Mouse (Mus musculus): ENCODE data around the gene Prss23.

DNA sequence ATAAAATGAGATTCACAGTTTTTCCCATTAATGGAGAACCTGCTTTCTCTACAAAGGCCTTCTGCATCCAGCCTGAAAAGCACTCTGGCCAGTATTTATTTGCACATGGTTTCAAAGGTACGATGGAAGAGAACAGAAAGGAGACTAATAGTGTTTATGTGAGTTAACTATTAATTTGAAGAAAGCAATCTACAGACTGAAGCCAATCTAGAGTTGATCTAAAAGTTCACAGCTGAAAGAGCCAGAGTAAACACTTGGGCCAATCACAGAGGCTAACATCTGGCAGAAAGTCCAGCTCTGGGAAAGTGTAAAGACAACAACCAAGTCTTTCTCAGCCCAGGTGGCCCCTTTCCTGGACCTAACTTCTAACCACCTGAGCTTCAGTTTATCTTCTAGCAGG lies 27.1 kb upstream of the Prss23 start:
- TF ChIP-seq TBP (IDR thresholded peaks at IDR 0.05; ENCODE audit: low read depth, low read length), result no peak
- TF ChIP-seq CTCF (IDR thresholded peaks at IDR 0.05 in 2 of 3, conservative IDR thresholded peaks at IDR 0.05 in 1 of 3; ENCODE audit: control insufficient read depth in 1 of 3, insufficient read depth in 1 of 3, low read depth in 2 of 3, low read length in 3 of 3, poor library complexity in 1 of 3, severe bottlenecking in 1 of 3), result no peak
- no peak for TF ChIP-seq ETS1 (IDR thresholded peaks at IDR 0.05; ENCODE audit: low read depth, low read length)
- no peak for TF ChIP-seq E2F4 (IDR thresholded peaks at IDR 0.05; ENCODE audit: borderline replicate concordance, low read depth, low read length)
- TF ChIP-seq CHD1 (IDR thresholded peaks at IDR 0.05; ENCODE audit: low read depth, low read length), result no peak
- no peak for TF ChIP-seq UBTF (IDR thresholded peaks at IDR 0.05; ENCODE audit: borderline replicate concordance, insufficient read depth, low read depth, low read length)
- no peak for TF ChIP-seq USF2 (IDR thresholded peaks at IDR 0.05; ENCODE audit: borderline replicate concordance in 1 of 2, insufficient read depth in 1 of 2, low read depth in 1 of 2, low read length in 2 of 2)
- no peak for TF ChIP-seq TCF12 (IDR thresholded peaks at IDR 0.05; ENCODE audit: low read depth, low read length)
- no peak for TF ChIP-seq NELFE (IDR thresholded peaks at IDR 0.05; ENCODE audit: low read depth, low read length)
- no peak for TF ChIP-seq ELF1 (IDR thresholded peaks at IDR 0.05; ENCODE audit: low read depth, low read length)

Data from MEL (cell line).